ENCODE assay signal across 30 mouse cellular contexts in genomic region chr6:126735806-126736205, GRCm38 (mm10). TPM values are rescaled to one million over a fixed set of nuclear protein-coding genes. Genes with fewer than 3 reads are reported as not detected.
DNase-seq lines count a peak whose midpoint lies in the region; ATAC-seq and TF ChIP-seq lines count a peak whose summit lies in the region.
"Had no signal": no experiment of that assay in that cellular context is flagged by ENCODE, and none has a peak within 500 bp of the region (broad histone marks: within the 10 kb centered on the region; RNA-seq: fewer than 3 reads in every experiment).

No protein-coding gene starts in this region.

- H3K4me1 ChIP-seq in cortical plate, adult 2 months (ENCODE audit: control insufficient read depth, insufficient read depth, low read length), result peaks cover 10% of the 10 kb centered on the region
- H3K4me1 ChIP-seq in midbrain, postnatal 0 days (ENCODE audit: insufficient read depth, low read length), result peaks cover 31% of the 10 kb centered on the region
- no peaks in the 10 kb centered on the region for H3K4me1 ChIP-seq in lung, adult 2 months (ENCODE audit: control insufficient read depth, insufficient read depth, low read length)

- peak overlapping the region; percentile 50 for H3K4me2 ChIP-seq in midbrain, postnatal 0 days (ENCODE audit: low read depth, low read length, poor library complexity, severe bottlenecking)
- H3K4me2 ChIP-seq: heart, embryonic 15.5 days; limb, embryonic 15.5 days; lung, embryonic 15.5 days; stomach, embryonic 15.5 days had no signal

- no peak for DNase-seq in frontal cortex, adult 2 months (ENCODE audit: extremely low spot score in 1 of 2, low spot score in 1 of 2)
- DNase-seq in left cerebral cortex, adult 2 months (ENCODE audit: extremely low spot score in 1 of 2, low spot score in 2 of 2), result no peak
- no peak for DNase-seq in left cerebral cortex, postnatal 25 days (ENCODE audit: low spot score in 2 of 2)
- DNase-seq in midbrain, postnatal 0 days (ENCODE audit: low spot score), result peak; percentile 50
- no peak for DNase-seq in lung, adult 2 months
- DNase-seq: adrenal gland, postnatal 36 days; B cell, adult 2 months; cerebellum, adult 11 months; cerebellum, adult 9-11 months; heart, postnatal 36 days; kidney, adult 8-10 months; kidney, postnatal 14 days; left cerebral cortex, postnatal 4 days; lung, postnatal 36 days; thymus, adult 18-20 months; thymus, postnatal 36 days had no signal

- 70% methylated on average over 3 of the region's 3 CpGs for WGBS in midbrain, postnatal 0 days
- 63% methylated on average over 3 of the region's 3 CpGs for WGBS in lung, adult 2 months

- intact Hi-C loops in left cerebral cortex, adult 2 months (cut with DNase I), result no loop called here
- intact Hi-C loops in left cerebral cortex, postnatal 25 days (cut with DNase I), result no loop called here

- no peak overlapping the region for H3K9ac ChIP-seq in midbrain, postnatal 0 days (replicated peaks; ENCODE audit: low read length, poor library complexity, severe bottlenecking)
- H3K9ac ChIP-seq: heart, embryonic 15.5 days; limb, embryonic 15.5 days; liver, embryonic 14.5 days; lung, embryonic 15.5 days; stomach, embryonic 15.5 days had no signal

- TF ChIP-seq POLR2A in cortical plate, adult 2 months (IDR thresholded peaks at IDR 0.05; ENCODE audit: extremely low read depth, insufficient read depth, low read length), result no peak
- no peak for TF ChIP-seq POLR2A in lung, adult 2 months (IDR thresholded peaks at IDR 0.05; ENCODE audit: borderline replicate concordance, extremely low read depth, low read depth, low read length)

- H3K27ac ChIP-seq in left cerebral cortex, adult 2 months, result peak overlapping the region; percentile 76
- no peak overlapping the region for H3K27ac ChIP-seq in cortical plate, adult 2 months (ENCODE audit: insufficient read depth, low read length)
- H3K27ac ChIP-seq in midbrain, postnatal 0 days (ENCODE audit: low read depth, low read length), result no peak overlapping the region
- H3K27ac ChIP-seq: embryonic facial prominence, embryonic 10.5 days; heart, embryonic 15.5 days; limb, embryonic 15.5 days; liver, embryonic 14.5 days; lung, embryonic 15.5 days; stomach, embryonic 15.5 days had no signal

- H3K36me3 ChIP-seq in midbrain, postnatal 0 days (ENCODE audit: insufficient read depth, low read length), result no peaks in the 10 kb centered on the region; the same call in 1 of the 2 replicates
- H3K36me3 ChIP-seq: G1E; heart, embryonic 15.5 days; limb, embryonic 15.5 days; lung, embryonic 15.5 days; stomach, embryonic 15.5 days had no signal

- ATAC-seq in frontal cortex, adult (ENCODE audit: low TSS enrichment), result peak; percentile 22
- no peak for ATAC-seq in midbrain, postnatal 0 days (ENCODE audit: low FRiP score)
- ATAC-seq: Patski had no signal

- no peak for TF ChIP-seq CTCF in left cerebral cortex, adult 2 months (IDR thresholded peaks at IDR 0.05)
- TF ChIP-seq CTCF in cortical plate, adult 2 months (IDR thresholded peaks at IDR 0.05; ENCODE audit: extremely low read depth, insufficient read depth, low read length), result no peak
- no peak for TF ChIP-seq CTCF in midbrain, postnatal 0 days (IDR thresholded peaks at IDR 0.05)
- no peak for TF ChIP-seq CTCF in lung, adult 2 months (IDR thresholded peaks at IDR 0.05; ENCODE audit: insufficient read depth, low read length)

- no peaks in the 10 kb centered on the region for H3K9me3 ChIP-seq in midbrain, postnatal 0 days (ENCODE audit: low read length)
- H3K9me3 ChIP-seq: embryonic facial prominence, embryonic 10.5 days; heart, embryonic 15.5 days; limb, embryonic 15.5 days; lung, embryonic 15.5 days; megakaryocyte, embryonic 14.5 days; stomach, embryonic 15.5 days had no signal

- H3K27me3 ChIP-seq in midbrain, postnatal 0 days (ENCODE audit: insufficient read depth, low read length), result no peaks in the 10 kb centered on the region

- H3K4me3 ChIP-seq in left cerebral cortex, adult 2 months, result peak overlapping the region; percentile 45
- peak overlapping the region; percentile 63 for H3K4me3 ChIP-seq in cortical plate, adult 2 months (ENCODE audit: insufficient read depth, low read length)
- H3K4me3 ChIP-seq in midbrain, postnatal 0 days (ENCODE audit: low read depth, low read length), result no peak overlapping the region
- H3K4me3 ChIP-seq in lung, adult 2 months (replicated peaks; ENCODE audit: extremely low read depth, low read depth, low read length), result no peak overlapping the region
- H3K4me3 ChIP-seq: embryonic facial prominence, embryonic 10.5 days; heart, embryonic 15.5 days; limb, embryonic 15.5 days; lung, embryonic 15.5 days; megakaryocyte, embryonic 14.5 days; stomach, embryonic 15.5 days had no signal

RNA-seq across cellular contexts. Expression of gene Kcna6, which starts 4.7 kb away (rescaled TPM):
- 35.8 and 39.3 TPM in 2 replicates for polyA plus RNA-seq in frontal cortex, adult 2 months (2012; rRNA removed)
- total RNA-seq in left cerebral cortex, adult 2 months (2021), result 10 to 100 TPM; 56.3 to 65.4 TPM
- 10 to 100 TPM; 67.8 to 68.1 TPM for total RNA-seq in left cerebral cortex, postnatal 25 days (2021)
- 44.9 and 45.3 TPM in 2 replicates for polyA plus RNA-seq in cortical plate, adult 2 months (2012; rRNA removed)
- total RNA-seq in midbrain, postnatal 0 days (2014; rRNA removed), result 91.7 and 95.9 TPM in 2 replicates
- polyA plus RNA-seq in midbrain, postnatal 0 days (2015; fragmentation: Nextera tagmentation; extraction: Ambion mirVana), result 26.9 and 29.2 TPM in 2 replicates
- polyA plus RNA-seq in lung, adult 2 months (2012; rRNA removed), result 0.31 and 0.93 TPM in 2 replicates
- total RNA-seq: CH12.LX; common myeloid progenitor, adult 5-6 weeks; neutrophil, adult 5-6 weeks had no signal
- polyA plus RNA-seq: G1E had no signal

Comparison
In these comparisons a context has a peak if more than half of its experiments do, and no peak if none do; other contexts are left out.
1. H3K4me3 ChIP-seq: peak in left cerebral cortex, adult 2 months (single experiment) and cortical plate, adult 2 months (single experiment); none in midbrain, postnatal 0 days (single experiment) and lung, adult 2 months (single experiment).
2. RNA of gene Kcna6, which starts 4.7 kb away (polyA plus RNA-seq): 44.9 to 45.3 TPM in cortical plate, adult 2 months, 35.8 to 39.3 TPM in frontal cortex, adult 2 months and 26.9 to 29.2 TPM in midbrain, postnatal 0 days; 0.31 to 0.93 TPM in lung, adult 2 months; every median in the first group is over 10 times any median in the second.